Mouse (Mus musculus) monocyte, adult 5-6 weeks (primary cell): ENCODE results near the gene D130040H23Rik. TPM values are rescaled to one million over a fixed set of nuclear protein-coding genes. Genes with fewer than 3 reads are reported as not detected.
"Not testable (repeated sequence)": the region's sequence is repeated elsewhere in the genome, so short reads cannot be mapped to it uniquely, and the experiment has no call there.

Experiments used
- ATAC-seq: fragments of 153-309, 156-312 bp; replicated peaks from 2 replicates; pipeline ENCODE4 v1.8.0; 2017; ENCODE audit warnings: mild to moderate bottlenecking; ENCODE audit not compliant: low TSS enrichment, insufficient number of reproducible peaks, severe bottlenecking, poor library complexity, low FRiP score
- total RNA-seq: library from RNA; stranded (forward); fragments of 200-1000, 200-491, 200-594 nt; gene quantifications from 3 replicates; pipeline ENCODE4 v1.2.3, GENCODE M21; 2017

The D130040H23Rik gene
- total RNA-seq: 16.5 to 32.0 TPM (median 19.1 TPM) in 3 replicates

- peak; percentile 99 for ATAC-seq
Observed at GRCm38 (mm10) chr8:69270386-69271202, at the start of gene D130040H23Rik. TSS of gene D130040H23Rik (plus strand) at chr8:69271080.

GRCm38 (mm10) chr8:69242541-69242940 is 28.3 kb upstream of the D130040H23Rik start:
- no peak for ATAC-seq

DNA sequence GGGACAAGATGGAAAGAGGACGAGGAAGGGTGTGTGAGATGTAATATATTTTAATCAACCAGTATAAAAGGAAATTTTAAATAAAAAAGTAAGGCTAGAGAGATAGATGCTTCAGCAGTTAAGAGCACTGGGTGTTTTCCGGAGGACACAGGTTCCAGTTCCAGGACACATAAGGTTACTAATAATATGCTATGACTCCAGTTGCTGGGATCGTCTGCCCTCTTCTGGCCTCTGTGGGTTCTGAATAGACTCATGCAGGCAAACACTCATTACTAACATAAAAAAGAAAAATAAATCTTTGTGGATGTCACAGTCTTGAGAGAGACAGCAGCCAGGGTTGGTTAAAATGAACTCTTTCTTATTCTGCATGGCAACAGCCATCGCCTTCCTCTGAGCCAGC is 2.4 kb upstream of the D130040H23Rik start:
- no peak for ATAC-seq

- no peak for ATAC-seq
Observed at GRCm38 (mm10) chr8:69271203-69271554, 299 bp downstream of the D130040H23Rik start.

DNA sequence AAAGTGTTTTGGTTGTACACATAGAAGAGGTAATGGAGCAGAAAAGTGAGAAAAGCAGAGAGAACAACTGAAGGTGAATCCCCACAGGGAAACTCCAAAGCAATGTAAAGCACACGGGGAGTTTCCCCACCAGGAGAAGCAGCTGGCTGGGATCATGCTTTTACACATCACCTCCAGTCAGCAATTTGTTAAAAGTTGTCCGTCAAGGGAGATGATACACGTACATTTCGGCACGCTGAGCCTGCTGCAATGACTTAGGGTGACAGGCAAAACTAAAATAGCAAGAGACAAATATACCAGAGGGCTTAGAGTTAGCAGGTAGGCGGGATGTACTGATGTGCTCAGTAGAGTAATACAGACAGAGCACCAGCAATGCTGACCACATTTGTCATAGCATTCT is 1.6 kb downstream of the D130040H23Rik start:
- ATAC-seq: no peak

DNA sequence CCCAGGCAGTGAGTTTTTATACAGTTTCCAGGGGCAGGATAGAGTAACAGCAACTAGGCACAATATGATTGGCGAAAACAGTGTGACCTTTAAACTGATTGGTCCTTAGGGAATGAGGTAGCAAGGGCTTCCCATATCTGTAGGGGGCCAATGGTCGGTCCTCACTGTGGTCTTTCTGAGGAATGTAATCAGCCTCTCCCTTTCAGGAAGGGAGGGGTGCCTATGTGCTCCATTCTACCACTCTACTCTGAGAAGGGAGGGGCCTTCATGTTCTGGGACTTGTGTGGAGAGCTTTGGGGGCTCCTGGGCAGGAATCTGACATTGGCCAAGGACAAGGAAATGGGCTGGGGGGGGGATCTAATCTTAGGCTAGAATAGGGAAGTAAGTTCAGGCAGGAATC is 53.9 kb downstream of the D130040H23Rik start:
- no peak for ATAC-seq

DNA sequence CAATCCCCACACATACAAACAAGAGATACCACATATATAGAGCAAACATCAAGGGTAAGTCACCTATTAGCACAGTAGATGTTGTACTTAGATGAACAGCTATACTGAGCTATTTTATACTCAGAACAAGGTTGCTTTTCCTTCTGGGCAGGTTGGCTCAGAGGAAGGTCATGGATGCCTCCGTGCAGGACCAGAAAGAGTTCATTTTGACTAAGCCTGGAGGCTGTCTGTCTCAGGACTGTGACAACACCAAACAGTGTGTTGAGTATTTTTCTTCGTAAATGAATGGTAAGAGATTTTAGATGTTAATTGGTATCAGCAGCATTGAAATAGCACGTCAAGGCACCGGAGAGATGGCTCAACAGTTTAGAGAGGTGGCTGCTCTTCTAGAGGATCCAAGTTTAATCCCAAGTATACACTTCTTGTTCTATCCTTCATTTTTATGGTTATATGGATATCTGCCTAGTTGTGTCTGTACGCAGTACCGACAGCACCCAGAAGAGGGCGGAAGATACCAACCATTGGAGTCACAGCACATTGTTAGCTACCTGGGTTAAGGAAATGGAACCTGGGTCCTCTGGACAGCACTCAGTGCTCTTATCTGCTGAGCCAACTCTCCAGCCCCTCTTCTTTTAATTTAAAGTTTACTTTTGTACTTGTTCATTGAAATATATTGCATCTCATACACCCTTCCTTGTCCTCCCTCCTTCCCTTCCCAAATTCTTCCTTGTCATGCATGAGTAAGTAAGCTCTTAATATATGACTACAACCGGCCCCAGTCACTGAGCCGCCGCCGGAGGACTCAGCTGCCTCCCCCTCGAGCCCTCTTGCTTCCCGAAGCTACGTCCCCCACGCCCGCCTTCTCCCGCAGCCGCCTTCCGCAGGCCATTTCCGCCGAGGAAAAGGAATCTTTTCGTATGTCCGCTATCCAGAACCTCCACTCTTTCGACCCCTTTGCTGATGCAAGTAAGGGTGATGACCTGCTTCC is 57.7 kb downstream of the D130040H23Rik start:
- ATAC-seq: peak; percentile 78

DNA sequence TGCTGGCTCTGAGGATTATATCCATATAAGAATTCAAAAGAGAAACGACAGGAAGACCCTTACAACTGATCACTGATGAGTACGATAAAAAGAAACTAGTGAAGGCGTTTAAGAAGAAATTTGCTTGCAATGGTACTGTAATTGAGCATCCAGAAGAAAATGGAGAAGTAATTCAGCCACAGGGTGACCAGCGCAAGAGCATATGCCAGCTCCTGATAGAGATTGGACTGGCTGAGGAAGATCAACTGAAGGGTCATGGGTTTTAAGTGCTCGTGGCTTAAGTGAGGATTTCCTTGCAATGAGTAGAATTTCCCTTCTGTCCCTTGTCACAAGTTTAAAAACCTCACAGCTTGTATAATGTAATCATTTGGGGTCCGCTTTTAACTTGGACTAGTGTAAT is 58.4 kb downstream of the D130040H23Rik start:
- not testable (repeated sequence) for ATAC-seq

Other genes starting within 250 kb of the D130040H23Rik start
- 8.6 to 15.9 TPM (median 10.1 TPM) in 3 replicates for gene Zfp930, start 62.0 kb upstream of the D130040H23Rik start, total RNA-seq
- gene Gm9495, start 182.5 kb downstream of the D130040H23Rik start, total RNA-seq: not detected in 3 replicates